8 mouse cellular contexts compared by ENCODE assay signal in the genomic region with DNA sequence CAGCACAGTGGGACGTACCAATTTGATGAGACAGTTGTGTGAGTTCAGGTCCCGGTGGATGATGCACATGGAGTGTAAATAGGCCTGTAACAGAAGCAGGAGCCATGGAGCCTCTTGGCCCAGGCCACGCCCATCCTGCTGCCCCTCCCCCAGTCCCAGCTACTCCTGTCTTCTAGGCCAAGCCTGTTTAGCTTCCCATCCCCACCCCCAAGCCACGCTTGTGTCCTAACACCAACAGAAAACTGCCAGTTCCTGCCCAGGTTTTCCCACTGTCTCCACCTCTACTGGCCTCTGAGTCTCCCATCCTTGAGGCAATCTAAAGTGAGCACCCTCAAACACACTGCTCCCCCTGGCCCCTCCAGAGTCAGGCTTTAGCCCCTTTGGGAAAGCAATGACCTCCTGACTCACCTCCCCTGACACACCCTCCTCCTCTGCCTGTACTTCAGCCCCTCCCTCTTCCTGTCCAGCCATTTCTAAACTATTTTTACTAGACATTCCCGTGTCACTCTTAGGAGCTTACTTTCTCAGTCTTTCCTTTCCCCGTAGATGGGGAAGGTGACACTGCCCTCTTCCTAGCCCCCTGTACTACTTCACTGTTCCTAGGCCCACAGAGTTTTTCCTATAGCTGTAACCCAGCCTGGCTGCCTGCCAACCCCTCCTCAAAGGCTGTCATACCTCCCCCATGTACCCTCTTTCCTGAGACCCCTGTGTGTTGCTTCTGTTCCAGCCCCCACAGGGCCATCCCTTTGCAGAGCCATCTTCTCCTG. TPM values are rescaled to one million over a fixed set of nuclear protein-coding genes. Genes with fewer than 3 reads are reported as not detected.
DNase-seq lines count a peak whose midpoint lies in the region; ATAC-seq and TF ChIP-seq lines count a peak whose summit lies in the region.

No protein-coding gene starts in this region.

- H3K4me2 ChIP-seq in heart, embryonic 12.5 days = peak overlapping the region; percentile 11; the same call in 1 of the 2 replicates
- 0 out of 2 replicates have a peak overlapping the region, but pooled peaks have one; percentile 4 for H3K4me2 ChIP-seq in liver, embryonic 12.5 days

- CTCF ChIA-PET in Patski (lab: Charles Lee) = interaction anchor here (0.8 to 3.4 kb wide), 7 partner anchors 9 to 102 kb away, joined by 3 to 15 read pairs (median 5); no protein-coding TSS in a partner anchor

- H3K27me3 ChIP-seq in Patski = no peaks in the 10 kb centered on the region
- no peaks in the 10 kb centered on the region for H3K27me3 ChIP-seq in heart, embryonic 12.5 days (replicated peaks)
- H3K27me3 ChIP-seq in liver, embryonic 12.5 days (replicated peaks) = no peaks in the 10 kb centered on the region

- peak overlapping the region; percentile 10; the same call in 1 of the 2 replicates for H3K27ac ChIP-seq in layer of hippocampus, adult 2 months
- H3K27ac ChIP-seq in heart, embryonic 12.5 days (ENCODE audit: poor library complexity, severe bottlenecking) = peak overlapping the region; percentile 79
- H3K27ac ChIP-seq in liver, embryonic 12.5 days = peak overlapping the region; percentile 8; the same call in 1 of the 2 replicates

- DNase-seq in layer of hippocampus, adult 2 months (ENCODE audit: low spot score in 2 of 2) = no peak
- DNase-seq in layer of hippocampus, adult 18-20 months (ENCODE audit: low spot score in 2 of 2) = no peak
- no peak for DNase-seq in Patski (ENCODE audit: low read depth, low spot score)
- DNase-seq in c-Kit-positive CD71-positive TER-119-positive erythroid progenitor cells, embryonic 14.5 days (ENCODE audit: low spot score) = no peak
- no peak for DNase-seq in thymus, postnatal 0 days (ENCODE audit: low spot score)
- DNase-seq in left cerebral cortex, postnatal 36 days (ENCODE audit: low spot score in 2 of 2) = no peak

- WGBS in heart, embryonic 12.5 days = 19% methylated on average over 6 of the region's 6 CpGs
- 26% methylated on average over 6 of the region's 6 CpGs for WGBS in liver, embryonic 12.5 days (ENCODE audit: insufficient replicate concordance)

- H3K4me3 ChIP-seq in layer of hippocampus, adult 2 months = no peak overlapping the region
- H3K4me3 ChIP-seq in heart, embryonic 12.5 days = no peak overlapping the region
- H3K4me3 ChIP-seq in liver, embryonic 12.5 days = no peak overlapping the region

- H3K36me3 ChIP-seq in heart, embryonic 12.5 days = peaks cover 75% of the 10 kb centered on the region
- H3K36me3 ChIP-seq in liver, embryonic 12.5 days = peaks cover 60% of the 10 kb centered on the region

- H3K9me3 ChIP-seq in heart, embryonic 12.5 days (replicated peaks) = no peaks in the 10 kb centered on the region
- no peaks in the 10 kb centered on the region for H3K9me3 ChIP-seq in liver, embryonic 12.5 days (replicated peaks)

- POLR2A ChIA-PET in Patski (lab: Charles Lee) = interaction anchor here (0.6 to 0.9 kb wide), 4 partner anchors 11 to 56 kb away, joined by 3 to 5 read pairs (median 4); no protein-coding TSS in a partner anchor

- no peak for TF ChIP-seq CTCF in layer of hippocampus, adult 2 months (conservative IDR thresholded peaks at IDR 0.05)
- TF ChIP-seq CTCF in Patski (IDR thresholded peaks at IDR 0.05) = no peak

- H3K9ac ChIP-seq in heart, embryonic 12.5 days = peak overlapping the region; percentile 49
- 0 out of 2 replicates have a peak overlapping the region, but pooled peaks have one; percentile 1 for H3K9ac ChIP-seq in liver, embryonic 12.5 days

- in situ Hi-C loops in Patski (cut with MboI; ENCODE audit: low pct_unique_long_range_greater_than_20kb) = loop anchor here (5.0 kb wide), 2 partner anchors 59 to 99 kb away; partner anchors contain the start of gene Limk2

- intact Hi-C loops in left cerebral cortex, postnatal 36 days (cut with DNase I) = no loop called here

- H3K4me1 ChIP-seq in heart, embryonic 12.5 days (replicated peaks) = peaks cover 24% of the 10 kb centered on the region
- peaks cover 21% of the 10 kb centered on the region for H3K4me1 ChIP-seq in liver, embryonic 12.5 days

- peak; percentile 36 for ATAC-seq in Patski
- peak; percentile 56 for ATAC-seq in heart, embryonic 12.5 days (ENCODE audit: insufficient number of reproducible peaks, low FRiP score)
- 0 out of 2 replicates have a peak, but pooled peaks have one; percentile 28 for ATAC-seq in liver, embryonic 12.5 days

RNA-seq across cellular contexts. Expression of gene Pik3ip1, which starts 18.6 kb away (rescaled TPM):
- total RNA-seq in layer of hippocampus, adult 2 months (2021) = 10 to 100 TPM; 35.9 to 41.5 TPM
- 10 to 100 TPM; 41.6 to 46.5 TPM for total RNA-seq in layer of hippocampus, adult 18-20 months (2021)
- 24.7 TPM for polyA plus RNA-seq in Patski (2021)
- polyA plus RNA-seq in heart, embryonic 12.5 days (2016; fragmentation: Nextera tagmentation; extraction: Ambion mirVana) = 20.2 and 21.3 TPM in 2 replicates
- polyA plus RNA-seq in liver, embryonic 12.5 days (2016; fragmentation: Nextera tagmentation; extraction: Ambion mirVana) = 1.8 and 2.1 TPM in 2 replicates
- 90.2 and 94.4 TPM in 2 replicates for polyA plus RNA-seq in thymus, postnatal 0 days (2015; fragmentation: Nextera tagmentation; extraction: Ambion mirVana)
- total RNA-seq in left cerebral cortex, postnatal 36 days (2021) = 10 to 100 TPM; 32.6 to 34.3 TPM

Comparison
In these comparisons a context has a peak if more than half of its experiments do, and no peak if none do; other contexts are left out.
1. H3K27ac ChIP-seq: peak in every context shown above with its lines; median percentile 79 in heart, embryonic 12.5 days; 10 in layer of hippocampus, adult 2 months; 8 in liver, embryonic 12.5 days.